Mouse (Mus musculus) cerebellum, adult 8-10 months (tissue): ENCODE data around the gene Gm10639.
"Not testable (repeated sequence)": the region's sequence is repeated elsewhere in the genome, so short reads cannot be mapped to it uniquely, and the experiment has no call there.

ENCODE experiments used
- DNase-seq: peaks from one replicate; pipeline ENCODE4 v3.0.0; 2022

The Gm10639 gene

GRCm38 (mm10) chr9:78289723-78290122 lies at the start of gene Gm10639:
Gene Gm10639, plus strand, starts transcription at chr9:78289923.
- not testable (repeated sequence) for DNase-seq

GRCm38 (mm10) chr9:78255683-78256470 lies 33.8 kb upstream of the Gm10639 start:
- DNase-seq: not testable (repeated sequence)

GRCm38 (mm10) chr9:78256914-78257313 lies 32.8 kb upstream of the Gm10639 start, which contains the start of gene Gm3776:
Gene Gm3776, plus strand, starts transcription at chr9:78257129.
- DNase-seq: not testable (repeated sequence)

- peak; percentile 17 for DNase-seq
Observed at GRCm38 (mm10) chr9:78259688-78260087, 30.0 kb upstream of the Gm10639 start.

GRCm38 (mm10) chr9:78270945-78271344 lies 18.8 kb upstream of the Gm10639 start:
- not testable (repeated sequence) for DNase-seq

- DNase-seq: not testable (repeated sequence)
Observed at GRCm38 (mm10) chr9:78282002-78282711, 7.6 kb upstream of the Gm10639 start.

GRCm38 (mm10) chr9:78289063-78289462 lies 660 bp upstream of the Gm10639 start:
- DNase-seq: not testable (repeated sequence)

- DNase-seq: not testable (repeated sequence)
Observed at GRCm38 (mm10) chr9:78292462-78292861, 2.7 kb downstream of the Gm10639 start.

GRCm38 (mm10) chr9:78293683-78294082 lies 4.0 kb downstream of the Gm10639 start:
- DNase-seq: not testable (repeated sequence)

GRCm38 (mm10) chr9:78294781-78295180 lies 5.1 kb downstream of the Gm10639 start:
- not testable (repeated sequence) for DNase-seq

GRCm38 (mm10) chr9:78296089-78296488 lies 6.4 kb downstream of the Gm10639 start:
- peak; percentile 20 for DNase-seq

GRCm38 (mm10) chr9:78298232-78298631 lies 8.5 kb downstream of the Gm10639 start:
- no peak for DNase-seq

- DNase-seq: not testable (repeated sequence)
Observed at GRCm38 (mm10) chr9:78299143-78299542, 9.4 kb downstream of the Gm10639 start.

- not testable (repeated sequence) for DNase-seq
Observed at GRCm38 (mm10) chr9:78308122-78308521, 18.4 kb downstream of the Gm10639 start.

- DNase-seq: no peak
Observed at GRCm38 (mm10) chr9:78314696-78315095, 25.0 kb downstream of the Gm10639 start, which contains the start of gene Omt2a. Gene Omt2a, minus strand, starts transcription at chr9:78314796.

GRCm38 (mm10) chr9:78319499-78319898 lies 29.8 kb downstream of the Gm10639 start:
- no peak for DNase-seq

GRCm38 (mm10) chr9:78327289-78327688 lies 37.6 kb downstream of the Gm10639 start, which contains the start of gene Omt2b:
Gene Omt2b, plus strand, starts transcription at chr9:78327589.
- DNase-seq: not testable (repeated sequence)

GRCm38 (mm10) chr9:78337050-78337449 lies 47.3 kb downstream of the Gm10639 start:
- not testable (repeated sequence) for DNase-seq

GRCm38 (mm10) chr9:78340324-78340723 lies 50.6 kb downstream of the Gm10639 start:
- peak; percentile 16 for DNase-seq

- not testable (repeated sequence) for DNase-seq
Observed at GRCm38 (mm10) chr9:78342494-78342893, 52.8 kb downstream of the Gm10639 start.

GRCm38 (mm10) chr9:78343055-78343454 lies 53.3 kb downstream of the Gm10639 start:
- not testable (repeated sequence) for DNase-seq

- DNase-seq: not testable (repeated sequence)
Observed at GRCm38 (mm10) chr9:78345235-78345634, 55.5 kb downstream of the Gm10639 start.

GRCm38 (mm10) chr9:78347004-78347403 lies 57.3 kb downstream of the Gm10639 start:
- no peak for DNase-seq
